Mouse (Mus musculus) intestine, embryonic 16.5 days (tissue): Measurements from ENCODE around the gene Gm17364. TPM values are rescaled to one million over a fixed set of nuclear protein-coding genes. Genes with fewer than 3 reads are reported as not detected.
"Not testable (repeated sequence)": the region's sequence is repeated elsewhere in the genome, so short reads cannot be mapped to it uniquely, and the experiment has no call there.

ENCODE experiments used
- ATAC-seq: fragments of 200-750 bp; cut with Nextera tagmentation; 2 replicates; pipeline ENCODE4 v1.8.0; 2017; ENCODE audit warnings: moderate TSS enrichment, moderate library complexity
- H3K27ac ChIP-seq: fragments of 300-500 bp; sonication (generic); 2 replicates; pipeline ENCODE4 v1.5.1; 2014; ENCODE audit warnings: mild to moderate bottlenecking, low read length
- H3K27me3 ChIP-seq: fragments of 300-500 bp; sonication (generic); replicated peaks from 2 replicates; pipeline ENCODE4 v1.6.1; 2014; ENCODE audit warnings: low read length, control low read depth, mixed read lengths; ENCODE audit not compliant: control insufficient read depth, insufficient read depth
- H3K36me3 ChIP-seq: fragments of 300-500 bp; sonication (generic); 2 replicates; pipeline ENCODE4 v1.6.1; 2014; ENCODE audit warnings: low read length, control low read depth; ENCODE audit not compliant: control insufficient read depth, insufficient read depth
- H3K4me1 ChIP-seq: fragments of 300-500 bp; sonication (generic); 2 replicates; pipeline ENCODE4 v1.6.1; 2014; ENCODE audit warnings: low read length, control low read depth, mixed read lengths; ENCODE audit not compliant: control insufficient read depth, insufficient read depth
- H3K4me2 ChIP-seq: fragments of 300-500 bp; sonication (generic); 2 replicates; pipeline ENCODE4 v1.6.1; 2014; ENCODE audit warnings: low read depth, low read length, control low read depth
- H3K4me3 ChIP-seq: fragments of 300-500 bp; sonication (generic); 2 replicates; pipeline ENCODE4 v1.5.1; 2014; ENCODE audit warnings: mild to moderate bottlenecking, low read length
- H3K9ac ChIP-seq: fragments of 300-500 bp; sonication (generic); 2 replicates; pipeline ENCODE4 v1.6.1; 2014; ENCODE audit warnings: low read depth, low read length
- H3K9me3 ChIP-seq: fragments of 300-500 bp; sonication (generic); 2 replicates; pipeline ENCODE4 v1.6.1; 2016; ENCODE audit warnings: low read length, control low read depth; ENCODE audit not compliant: control insufficient read depth
- WGBS: fragments of 180-500 bp; shearing (Covaris S2); extraction: QIAGEN DNeasy Blood & Tissue Kit; methylation state at CpG from one replicate; pipeline ENCODE4 v1.1.7; 2014; 5-methylcytosine and 5-hydroxymethylcytosine counted together
- polyA plus RNA-seq: library from polyadenylated mRNA; unstranded; fragments of >200 nt; fragmentation: Nextera tagmentation; extraction: Ambion mirVana; gene quantifications from 2 replicates; pipeline ENCODE4 v1.2.1, GENCODE M21; 2015

Gm17364 gene
- polyA plus RNA-seq, 1 experiment from 2014 or later = not detected

- H3K36me3 ChIP-seq = no peaks in the 10 kb centered on the region
- H3K27me3 ChIP-seq = no peaks in the 10 kb centered on the region
- H3K4me1 ChIP-seq = no peaks in the 10 kb centered on the region
- no peak overlapping the region for H3K9ac ChIP-seq
- no peak for ATAC-seq
- WGBS = 81% methylated on average over 4 of the region's 4 CpGs
- H3K4me3 ChIP-seq = no peak overlapping the region
- H3K9me3 ChIP-seq = no peaks in the 10 kb centered on the region
- no peak overlapping the region for H3K27ac ChIP-seq
- no peak overlapping the region for H3K4me2 ChIP-seq
Observed at GRCm38 (mm10) chr13:41257851-41258250, 15.9 kb downstream of the Gm17364 start.

- Histone ChIP-seq H3K4me2 (no peak overlapping the region), H3K4me3 (no peak overlapping the region), H3K9me3 (no peaks in the 10 kb centered on the region), H3K27ac (no peak overlapping the region), H3K9ac (no peak overlapping the region), H3K4me1 (no peaks in the 10 kb centered on the region), H3K36me3 (no peaks in the 10 kb centered on the region), H3K27me3 (no peaks in the 10 kb centered on the region)
- 90% methylated on average over 3 of the region's 3 CpGs for WGBS
- ATAC-seq = no peak
Observed at GRCm38 (mm10) chr13:41256962-41257361, 16.8 kb downstream of the Gm17364 start.

DNA sequence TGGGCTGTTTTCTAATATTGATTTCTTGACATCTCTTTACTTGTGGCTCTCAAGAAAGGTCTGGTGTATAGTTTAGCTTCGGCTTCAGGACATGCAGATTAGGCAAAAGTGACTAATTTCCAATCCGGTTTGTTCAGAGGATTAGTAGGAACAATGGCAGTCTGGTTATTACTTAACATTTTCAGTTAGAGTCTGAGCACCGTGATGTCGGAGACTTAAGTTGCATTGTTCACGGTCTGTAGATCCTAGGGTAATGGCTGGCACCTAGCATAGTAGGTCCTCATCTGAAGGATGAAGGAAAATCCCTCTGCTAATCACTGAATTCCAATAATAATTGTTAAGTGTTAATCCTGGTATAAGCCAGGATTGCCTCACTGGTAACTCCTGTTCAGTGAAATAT, 17.7 kb downstream of the Gm17364 start:
- 90% methylated on average over 5 of the region's 5 CpGs for WGBS
- Histone ChIP-seq H3K27me3 (no peaks in the 10 kb centered on the region), H3K9me3 (no peaks in the 10 kb centered on the region), H3K9ac (no peak overlapping the region), H3K36me3 (no peaks in the 10 kb centered on the region), H3K4me3 (no peak overlapping the region), H3K27ac (no peak overlapping the region), H3K4me2 (no peak overlapping the region), H3K4me1 (peaks cover 6% of the 10 kb centered on the region; the same call in 1 of the 2 replicates)
- ATAC-seq = no peak

GRCm38 (mm10) chr13:41252736-41253135, 21.0 kb downstream of the Gm17364 start:
- Histone ChIP-seq H3K9ac (no peak overlapping the region), H3K27ac (no peak overlapping the region), H3K4me2 (no peak overlapping the region), H3K9me3 (no peaks in the 10 kb centered on the region), H3K4me1 (peaks cover 11% of the 10 kb centered on the region; the same call in 1 of the 2 replicates), H3K36me3 (no peaks in the 10 kb centered on the region), H3K27me3 (no peaks in the 10 kb centered on the region), H3K4me3 (no peak overlapping the region)
- WGBS = 91% methylated on average over 7 of the region's 7 CpGs
- ATAC-seq = no peak

- Histone ChIP-seq H3K4me1 (peaks cover 11% of the 10 kb centered on the region; the same call in 1 of the 2 replicates), H3K4me2 (no peak overlapping the region; the same call in 1 of the 2 replicates)
- WGBS = 66% methylated on average over 6 of the region's 6 CpGs
Observed at GRCm38 (mm10) chr13:41252141-41252540, 21.6 kb downstream of the Gm17364 start.

DNA sequence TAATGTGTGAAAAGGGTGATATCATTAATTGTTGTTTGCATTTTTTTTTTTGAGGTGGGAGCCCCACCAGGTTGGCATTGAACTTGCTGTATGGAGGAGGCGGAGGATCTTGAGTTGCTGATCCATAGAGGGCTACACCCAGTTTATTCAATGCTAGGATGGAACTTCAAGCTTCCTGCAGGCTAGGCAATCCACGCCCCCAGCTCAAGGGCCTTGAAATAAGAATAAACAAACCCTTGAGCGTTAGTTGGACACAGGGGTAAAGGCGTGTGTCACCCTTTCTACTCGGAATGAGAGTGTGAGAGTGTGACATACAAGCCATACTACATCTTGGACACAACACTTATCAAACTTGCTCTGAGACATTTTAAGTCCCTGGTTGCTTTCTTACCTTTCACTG, 22.1 kb downstream of the Gm17364 start:
- H3K27me3 ChIP-seq = no peaks in the 10 kb centered on the region
- no peak for ATAC-seq
- H3K4me2 ChIP-seq = peak overlapping the region; percentile 16; the same call in 1 of the 2 replicates
- no peaks in the 10 kb centered on the region for H3K9me3 ChIP-seq
- no peak overlapping the region for H3K9ac ChIP-seq
- H3K27ac ChIP-seq = peak overlapping the region; percentile 46
- no peak overlapping the region for H3K4me3 ChIP-seq
- WGBS = 29% methylated on average over 5 of the region's 5 CpGs
- peaks cover 11% of the 10 kb centered on the region; the same call in 1 of the 2 replicates for H3K4me1 ChIP-seq
- no peaks in the 10 kb centered on the region for H3K36me3 ChIP-seq

More at GRCm38 (mm10) chr13:41252141-41252540, 21.6 kb downstream of the Gm17364 start:
- Histone ChIP-seq H3K27me3 (no peaks in the 10 kb centered on the region), H3K36me3 (no peaks in the 10 kb centered on the region), H3K4me3 (no peak overlapping the region), H3K9me3 (no peaks in the 10 kb centered on the region), H3K9ac (no peak overlapping the region), H3K27ac (peak overlapping the region; percentile 46)
- ATAC-seq = no peak

- H3K9ac ChIP-seq, ATAC-seq, H3K9me3 ChIP-seq, H3K4me3 ChIP-seq, H3K36me3 ChIP-seq, H3K27me3 ChIP-seq, H3K27ac ChIP-seq: not testable (repeated sequence)
- H3K4me2 ChIP-seq = peak overlapping the region; percentile 19; the same call in 1 of the 2 replicates
- 83% methylated on average over 5 of the region's 5 CpGs for WGBS
- peaks cover 11% of the 10 kb centered on the region; the same call in 1 of the 2 replicates for H3K4me1 ChIP-seq
Observed at GRCm38 (mm10) chr13:41251232-41251631, 22.5 kb downstream of the Gm17364 start.

DNA sequence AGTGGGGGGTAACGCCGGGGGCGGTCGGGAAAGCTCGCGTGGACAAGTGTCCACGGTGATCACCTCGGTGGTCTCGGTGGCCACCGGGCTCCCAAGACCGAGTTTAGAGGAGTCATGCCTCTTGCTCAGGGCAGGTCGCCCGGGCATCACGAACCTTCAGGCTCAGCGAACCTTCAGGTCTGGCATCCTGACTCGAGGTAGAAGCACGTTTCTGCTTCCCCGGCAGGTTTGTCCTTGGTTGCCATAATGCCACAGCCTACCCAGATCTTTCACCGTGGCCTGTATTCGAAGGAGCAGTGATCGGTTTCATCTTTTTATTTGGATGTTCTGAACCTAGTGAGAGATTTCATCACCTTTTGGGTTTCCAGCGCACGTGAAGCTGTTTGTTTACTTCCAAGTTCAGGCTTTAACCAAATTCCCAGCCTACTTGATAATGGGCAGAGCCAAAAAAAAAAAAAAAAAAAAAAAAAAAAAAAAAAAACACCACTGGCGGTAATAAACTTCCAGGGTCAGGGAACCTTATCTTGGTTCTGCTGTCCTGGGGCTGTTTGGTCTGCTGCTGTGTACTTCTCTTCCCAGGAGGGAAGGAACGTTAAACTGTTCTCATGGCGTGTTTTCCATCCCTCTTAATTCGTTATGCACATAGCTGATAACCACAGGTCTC, 23.3 kb downstream of the Gm17364 start:
- Histone ChIP-seq H3K4me3 (peak overlapping the region; percentile 87), H3K9me3 (no peaks in the 10 kb centered on the region), H3K36me3 (no peaks in the 10 kb centered on the region), H3K27me3 (no peaks in the 10 kb centered on the region), H3K27ac (peak overlapping the region; percentile 91), H3K4me2 (peak overlapping the region; percentile 87), H3K9ac (peak overlapping the region; percentile 87), H3K4me1 (peaks cover 11% of the 10 kb centered on the region; the same call in 1 of the 2 replicates)
- ATAC-seq = no peak; the same call in 1 of the 2 replicates
- 2% methylated on average over 27 of the region's 27 CpGs for WGBS

- WGBS = 1% methylated on average over 71 of the region's 78 CpGs
Observed at GRCm38 (mm10) chr13:41249538-41250317, 24.0 kb downstream of the Gm17364 start, which contains the start of gene Smim13. Gene Smim13, plus strand, starts transcription at chr13:41249844.

More at GRCm38 (mm10) chr13:41249538-41250317, 24.0 kb downstream of the Gm17364 start, which contains the start of gene Smim13:
- Histone ChIP-seq H3K9me3 (no peaks in the 10 kb centered on the region), H3K36me3 (no peaks in the 10 kb centered on the region), H3K4me1 (peaks cover 11% of the 10 kb centered on the region; the same call in 1 of the 2 replicates), H3K27ac (peak within 1 kb of the TSS; percentile 91), H3K9ac (peak within 1 kb of the TSS; percentile 87), H3K27me3 (no peaks in the 10 kb centered on the region), H3K4me2 (peak within 1 kb of the TSS; percentile 87), H3K4me3 (peak within 1 kb of the TSS; percentile 87)
- ATAC-seq = peak; percentile 98
